Mouse (Mus musculus) megakaryocyte-erythroid progenitor cell, adult 5-6 weeks (primary cell): Measurements from ENCODE around the gene Vac14. TPM values are rescaled to one million over a fixed set of nuclear protein-coding genes. Genes with fewer than 3 reads are reported as not detected.

ENCODE experiments used
- ATAC-seq: replicated peaks from 2 replicates; pipeline ENCODE4 v1.8.0; 2016; ENCODE audit warnings: mild to moderate bottlenecking, inconsistent platforms; ENCODE audit not compliant: severe bottlenecking, poor library complexity, low FRiP score, low TSS enrichment
- total RNA-seq, 2 experiments: library from RNA; stranded (forward) in 1 of 2; stranded (reverse) in 1 of 2; fragments of 200-1000, 215-1000 nt in 1 of 2; fragments of >200 nt in 1 of 2; fragmentation: Nextera tagmentation in 1 of 2; gene quantifications; 2 replicates each; pipeline ENCODE4 v1.2.3; 2014 to 2017

The Vac14 gene
- total RNA-seq, 2 experiments from 2014 or later = 23.7 to 53.9 TPM

- no peak for ATAC-seq
Observed at GRCm38 (mm10) chr8:110710593-110710992, 92.2 kb downstream of the Vac14 start.

- no peak for ATAC-seq
Observed at GRCm38 (mm10) chr8:110711271-110711934, 93.0 kb downstream of the Vac14 start.

GRCm38 (mm10) chr8:110713073-110713472 lies 94.7 kb downstream of the Vac14 start:
- ATAC-seq = no peak

DNA sequence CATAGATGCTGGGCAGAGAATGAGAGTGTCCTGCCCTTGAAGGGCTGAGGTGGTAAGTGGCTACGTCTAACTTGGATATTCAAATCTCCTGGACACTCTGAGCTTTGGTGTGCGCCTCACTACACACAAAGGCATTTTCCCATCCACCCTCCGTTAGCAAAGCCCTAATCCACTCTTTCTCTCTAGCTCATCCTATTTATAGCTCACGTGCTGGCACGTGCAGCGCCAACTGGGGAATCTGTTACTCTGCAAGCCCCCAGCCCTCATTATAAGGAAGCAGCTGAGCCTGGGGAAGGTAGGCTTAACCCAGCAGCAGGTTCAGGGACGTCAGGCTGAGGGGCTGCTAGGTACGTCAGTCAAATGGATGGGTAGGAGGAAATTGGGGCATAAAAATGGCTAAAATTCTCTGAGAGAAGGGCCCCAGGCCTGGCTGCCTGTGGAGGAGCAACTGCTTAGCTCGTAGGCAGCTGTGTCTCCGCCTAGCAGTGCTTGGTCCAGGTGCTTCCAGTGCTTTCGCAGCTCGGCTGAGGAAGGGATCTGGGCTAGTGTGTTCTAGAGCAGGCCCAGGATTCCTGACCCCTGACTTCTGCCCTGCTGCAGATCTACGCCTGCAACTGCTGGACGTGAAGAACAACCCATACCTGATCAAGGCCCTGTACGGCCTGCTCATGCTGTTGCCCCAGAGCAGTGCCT lies 96.6 kb downstream of the Vac14 start:
- no peak for ATAC-seq

GRCm38 (mm10) chr8:110716075-110716474 lies 97.7 kb downstream of the Vac14 start:
- ATAC-seq = no peak

DNA sequence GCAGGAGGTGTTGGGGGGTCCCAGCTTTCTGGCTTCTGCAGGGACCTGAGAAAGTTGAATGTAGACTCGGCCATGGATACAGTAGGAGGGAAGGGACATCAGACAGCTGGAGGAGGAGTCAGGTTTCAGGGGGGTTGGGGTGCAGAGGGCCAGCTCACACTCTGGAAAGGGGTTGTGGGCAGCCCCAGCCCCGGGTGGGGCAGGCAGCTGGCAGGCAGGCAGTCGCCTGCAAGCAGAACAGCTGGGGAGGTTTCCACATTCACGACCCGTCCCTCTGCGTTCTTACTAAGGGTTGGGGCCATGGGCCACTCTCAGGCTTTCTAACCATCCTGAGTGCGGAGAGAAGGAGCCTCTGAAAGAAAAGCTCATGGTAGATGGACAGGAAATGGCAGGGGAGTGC lies 98.7 kb downstream of the Vac14 start:
- ATAC-seq = no peak

- ATAC-seq = no peak
Observed at GRCm38 (mm10) chr8:110718209-110718968, 100.0 kb downstream of the Vac14 start.

GRCm38 (mm10) chr8:110718969-110719670 lies 100.7 kb downstream of the Vac14 start:
- 0 out of 2 replicates have a peak, but pooled peaks have one; percentile 14 for ATAC-seq

GRCm38 (mm10) chr8:110719898-110720653 lies 101.7 kb downstream of the Vac14 start:
- no peak for ATAC-seq

GRCm38 (mm10) chr8:110720685-110721598 lies 102.6 kb downstream of the Vac14 start, which contains the start of gene Mtss1l:
Gene Mtss1l (plus strand): TSS chr8:110721476.
- no peak for ATAC-seq

DNA sequence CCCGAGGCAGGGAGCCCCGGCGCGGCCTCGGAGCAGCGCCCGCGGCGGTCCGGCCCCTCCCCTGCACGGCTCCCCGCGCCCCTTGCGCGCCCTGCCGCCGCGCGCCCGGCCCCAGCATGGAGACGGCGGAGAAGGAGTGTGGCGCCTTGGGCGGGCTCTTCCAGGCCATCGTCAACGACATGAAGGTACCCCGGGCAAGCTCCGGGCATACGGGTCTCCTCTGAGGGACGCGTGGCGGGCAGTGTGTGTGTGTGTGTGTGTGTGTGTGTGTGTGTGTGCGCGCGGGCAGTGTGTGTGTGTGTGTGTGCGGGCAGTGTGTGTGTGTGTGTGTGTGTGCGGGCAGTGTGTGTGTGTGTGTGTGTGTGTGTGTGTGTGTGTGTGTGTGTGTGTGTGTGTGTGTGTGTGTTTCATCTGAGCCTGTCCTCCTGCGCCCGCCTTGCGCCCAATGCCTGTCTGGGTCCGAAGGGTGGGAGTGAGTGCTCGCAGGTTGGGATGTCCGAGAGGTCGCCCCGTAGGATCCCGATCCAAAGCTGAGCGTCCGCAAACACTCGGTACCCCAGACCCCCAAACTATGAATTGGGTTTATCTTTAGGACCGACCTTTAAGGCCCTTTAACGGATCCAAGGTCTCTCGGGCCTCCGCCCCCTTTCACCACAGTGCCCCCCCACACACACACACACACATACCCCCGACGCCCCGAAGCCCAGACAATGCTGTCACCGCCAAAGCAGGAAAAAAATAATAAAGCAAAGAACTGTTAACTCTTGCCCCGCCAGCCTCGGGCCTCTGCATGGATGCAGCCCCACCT lies 103.4 kb downstream of the Vac14 start:
- no peak for ATAC-seq

- no peak for ATAC-seq
Observed at GRCm38 (mm10) chr8:110722414-110723011, 104.1 kb downstream of the Vac14 start.

DNA sequence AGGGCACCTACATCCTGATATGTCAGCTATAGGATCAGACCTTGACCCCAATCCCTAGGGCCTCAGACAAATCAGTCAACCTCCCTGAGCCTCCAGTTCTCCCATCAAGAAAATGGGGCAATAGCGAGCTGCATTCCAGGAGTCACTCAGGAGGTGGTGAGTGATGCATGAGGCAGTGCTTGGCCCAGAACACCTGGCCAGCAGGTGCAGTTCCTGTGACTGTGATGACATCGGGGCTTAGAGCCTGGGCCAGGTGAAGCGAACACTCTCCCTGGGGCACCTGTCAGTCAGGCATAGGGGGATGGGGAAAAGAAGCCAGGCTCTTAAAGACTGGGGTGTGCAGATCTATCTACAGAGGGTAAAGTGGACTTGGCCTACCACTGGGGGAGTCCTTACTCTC lies 106.1 kb downstream of the Vac14 start:
- ATAC-seq = no peak

- ATAC-seq = no peak
Observed at GRCm38 (mm10) chr8:110725084-110725838, 106.9 kb downstream of the Vac14 start.

DNA sequence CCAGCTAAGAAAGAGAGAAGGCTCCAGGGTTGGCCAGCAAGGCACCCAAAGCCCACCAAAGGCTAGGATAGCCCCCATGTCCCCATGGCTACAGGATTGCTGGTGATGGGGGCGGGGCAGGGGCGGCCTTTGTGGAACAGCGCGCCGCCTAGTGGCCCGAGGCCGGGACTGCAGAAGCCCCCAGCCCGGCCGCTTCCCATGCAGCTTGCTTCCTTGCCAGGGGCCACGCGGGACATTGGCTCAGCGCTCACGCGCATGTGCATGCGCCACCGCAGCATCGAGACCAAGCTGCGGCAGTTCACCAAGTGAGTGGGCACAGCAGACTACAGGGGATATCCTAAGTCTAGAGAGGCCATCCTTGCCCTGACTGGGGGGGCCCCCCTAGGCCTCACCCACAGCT lies 108.5 kb downstream of the Vac14 start:
- 0 out of 2 replicates have a peak, but pooled peaks have one; percentile 31 for ATAC-seq

GRCm38 (mm10) chr8:110731346-110731859 lies 113.0 kb downstream of the Vac14 start:
- ATAC-seq = no peak
